Mouse (Mus musculus) hindbrain, embryonic 10.5 days (tissue): ENCODE measurements at regions not wholly inside any gene's neighbourhood (a gene's known extent, or its start where the extent isn't known, plus 50 kb on each side); places are given as distances from the start of the nearest gene placed in this dataset.

Source experiments
- DNase-seq: peaks from one replicate; pipeline ENCODE4 v3.0.0-alpha.2; 2017; ENCODE audit warnings: low spot score
- H3K27ac ChIP-seq: fragments of 300-500 bp; sonication (generic); 2 replicates; pipeline ENCODE4 v1.5.1; 2016; ENCODE audit warnings: mild to moderate bottlenecking, moderate library complexity
- H3K27me3 ChIP-seq: fragments of 300-500 bp; sonication (generic); 2 replicates; pipeline ENCODE4 v1.6.1; 2016; ENCODE audit warnings: mild to moderate bottlenecking; ENCODE audit not compliant: poor library complexity, insufficient read depth, severe bottlenecking
- H3K36me3 ChIP-seq: fragments of 300-500 bp; sonication (generic); 2 replicates; pipeline ENCODE4 v1.6.1; 2016; ENCODE audit warnings: mild to moderate bottlenecking, moderate library complexity
- H3K4me1 ChIP-seq: fragments of 300-500 bp; sonication (generic); replicated peaks from 2 replicates; pipeline ENCODE4 v1.6.1; 2016; ENCODE audit warnings: mild to moderate bottlenecking
- H3K4me3 ChIP-seq: fragments of 300-500 bp; sonication (generic); 2 replicates; pipeline ENCODE4 v1.5.1; 2016; ENCODE audit warnings: mild to moderate bottlenecking, moderate library complexity
- H3K9me3 ChIP-seq: fragments of 300-500 bp; sonication (generic); 2 replicates; pipeline ENCODE4 v1.6.1; 2016; ENCODE audit warnings: mild to moderate bottlenecking, moderate library complexity
- WGBS: fragments of 180-500 bp; shearing (Covaris S2); methylation state at CpG from one replicate; pipeline ENCODE4 v1.1.7; 2016; 5-methylcytosine and 5-hydroxymethylcytosine counted together

GRCm38 (mm10) chr13:88459474-88460173, 361.6 kb upstream of the Edil3 start:
- DNase-seq, result no peak
- 72% methylated on average over 2 of the region's 2 CpGs for WGBS
- no peaks in the 10 kb centered on the region for H3K27me3 ChIP-seq

GRCm38 (mm10) chr13:88490104-88490503, 331.2 kb upstream of the Edil3 start:
- no peaks in the 10 kb centered on the region for H3K4me1 ChIP-seq
- no peaks in the 10 kb centered on the region for H3K27me3 ChIP-seq
- DNase-seq, result no peak
- H3K9me3 ChIP-seq, result 0 out of 2 replicates have a peak, but pooled peaks cover 5% of the 10 kb centered on the region
- no peaks in the 10 kb centered on the region for H3K36me3 ChIP-seq
- 88% methylated on average over 10 of the region's 10 CpGs for WGBS
- no peak overlapping the region for H3K27ac ChIP-seq
- H3K4me3 ChIP-seq, result no peak overlapping the region

More at GRCm38 (mm10) chr13:88459474-88460173, 361.6 kb upstream of the Edil3 start:
- Histone ChIP-seq H3K36me3 (no peaks in the 10 kb centered on the region), H3K4me3 (no peak overlapping the region), H3K27ac (no peak overlapping the region), H3K4me1 (no peaks in the 10 kb centered on the region), H3K9me3 (no peaks in the 10 kb centered on the region)

GRCm38 (mm10) chr13:88510850-88511554, 310.3 kb upstream of the Edil3 start:
- no peak for DNase-seq
- no peaks in the 10 kb centered on the region for H3K9me3 ChIP-seq
- no peak overlapping the region for H3K4me3 ChIP-seq
- H3K36me3 ChIP-seq, result no peaks in the 10 kb centered on the region
- no peak overlapping the region for H3K27ac ChIP-seq
- H3K27me3 ChIP-seq, result no peaks in the 10 kb centered on the region
- no peaks in the 10 kb centered on the region for H3K4me1 ChIP-seq
- WGBS, result 70% methylated on average over 1 of the region's 1 CpGs

- H3K27ac ChIP-seq, result no peak overlapping the region
- no peak for DNase-seq
- no peaks in the 10 kb centered on the region for H3K4me1 ChIP-seq
- no peak overlapping the region for H3K4me3 ChIP-seq
- no peaks in the 10 kb centered on the region for H3K27me3 ChIP-seq
- H3K9me3 ChIP-seq, result no peaks in the 10 kb centered on the region
- no peaks in the 10 kb centered on the region for H3K36me3 ChIP-seq
Measured at GRCm38 (mm10) chr13:88534796-88535195, 286.5 kb upstream of the Edil3 start.

- Histone ChIP-seq H3K4me1 (no peaks in the 10 kb centered on the region), H3K36me3 (no peaks in the 10 kb centered on the region), H3K27ac (no peak overlapping the region), H3K4me3 (no peak overlapping the region), H3K9me3 (no peaks in the 10 kb centered on the region), H3K27me3 (no peaks in the 10 kb centered on the region)
- 68% methylated on average over 2 of the region's 2 CpGs for WGBS
- no peak for DNase-seq
Measured at GRCm38 (mm10) chr13:88554504-88554903, 266.8 kb upstream of the Edil3 start.

- 82% methylated on average over 1 of the region's 1 CpGs for WGBS
- H3K36me3 ChIP-seq, result no peaks in the 10 kb centered on the region
- no peak for DNase-seq
- no peaks in the 10 kb centered on the region for H3K27me3 ChIP-seq
- H3K4me1 ChIP-seq, result no peaks in the 10 kb centered on the region
- no peak overlapping the region for H3K27ac ChIP-seq
- H3K4me3 ChIP-seq, result no peak overlapping the region
- no peaks in the 10 kb centered on the region for H3K9me3 ChIP-seq
Measured at GRCm38 (mm10) chr13:88564978-88565377, 256.3 kb upstream of the Edil3 start.

GRCm38 (mm10) chr13:88602244-88602643, 219.0 kb upstream of the Edil3 start:
- no peak overlapping the region for H3K27ac ChIP-seq
- H3K9me3 ChIP-seq, result no peaks in the 10 kb centered on the region
- no peak overlapping the region for H3K4me3 ChIP-seq
- H3K4me1 ChIP-seq, result no peaks in the 10 kb centered on the region
- 70% methylated on average over 1 of the region's 1 CpGs for WGBS
- H3K36me3 ChIP-seq, result no peaks in the 10 kb centered on the region
- DNase-seq, result no peak
- H3K27me3 ChIP-seq, result no peaks in the 10 kb centered on the region

GRCm38 (mm10) chr13:88610610-88611009, 210.7 kb upstream of the Edil3 start:
- no peaks in the 10 kb centered on the region for H3K4me1 ChIP-seq
- no peaks in the 10 kb centered on the region for H3K36me3 ChIP-seq
- no peak overlapping the region for H3K27ac ChIP-seq
- H3K27me3 ChIP-seq, result no peaks in the 10 kb centered on the region
- WGBS, result 76% methylated on average over 2 of the region's 2 CpGs
- no peaks in the 10 kb centered on the region for H3K9me3 ChIP-seq
- H3K4me3 ChIP-seq, result no peak overlapping the region
- no peak for DNase-seq

GRCm38 (mm10) chr13:88613231-88613630, 208.0 kb upstream of the Edil3 start:
- no peaks in the 10 kb centered on the region for H3K9me3 ChIP-seq

GRCm38 (mm10) chr13:88650135-88650534, 171.1 kb upstream of the Edil3 start:
- no peaks in the 10 kb centered on the region for H3K36me3 ChIP-seq
- H3K27ac ChIP-seq, result no peak overlapping the region
- no peak for DNase-seq
- H3K9me3 ChIP-seq, result no peaks in the 10 kb centered on the region
- WGBS, result 75% methylated on average over 2 of the region's 2 CpGs
- no peak overlapping the region for H3K4me3 ChIP-seq
- H3K4me1 ChIP-seq, result no peaks in the 10 kb centered on the region
- no peaks in the 10 kb centered on the region for H3K27me3 ChIP-seq

More at GRCm38 (mm10) chr13:88613231-88613630, 208.0 kb upstream of the Edil3 start:
- H3K27me3 ChIP-seq, result no peaks in the 10 kb centered on the region
- no peak for DNase-seq
- WGBS, result 85% methylated on average over 3 of the region's 3 CpGs
- no peaks in the 10 kb centered on the region for H3K4me1 ChIP-seq
- no peaks in the 10 kb centered on the region for H3K36me3 ChIP-seq
- H3K4me3 ChIP-seq, result no peak overlapping the region
- H3K27ac ChIP-seq, result no peak overlapping the region

GRCm38 (mm10) chr13:88651036-88651435, 170.2 kb upstream of the Edil3 start:
- Histone ChIP-seq H3K36me3 (no peaks in the 10 kb centered on the region), H3K4me3 (no peak overlapping the region), H3K9me3 (no peaks in the 10 kb centered on the region), H3K27me3 (no peaks in the 10 kb centered on the region), H3K4me1 (no peaks in the 10 kb centered on the region), H3K27ac (no peak overlapping the region)
- DNase-seq, result no peak
- 68% methylated on average over 2 of the region's 2 CpGs for WGBS

GRCm38 (mm10) chr13:88655030-88655429, 166.2 kb upstream of the Edil3 start:
- H3K9me3 ChIP-seq, result no peaks in the 10 kb centered on the region
- H3K27ac ChIP-seq, result no peak overlapping the region
- H3K4me3 ChIP-seq, result no peak overlapping the region
- no peak for DNase-seq
- H3K36me3 ChIP-seq, result no peaks in the 10 kb centered on the region
- no peaks in the 10 kb centered on the region for H3K4me1 ChIP-seq
- WGBS, result 85% methylated on average over 3 of the region's 3 CpGs
- no peaks in the 10 kb centered on the region for H3K27me3 ChIP-seq

GRCm38 (mm10) chr13:88675835-88676234, 145.4 kb upstream of the Edil3 start:
- DNase-seq, result no peak
- Histone ChIP-seq H3K9me3 (no peaks in the 10 kb centered on the region), H3K27me3 (no peaks in the 10 kb centered on the region), H3K4me1 (no peaks in the 10 kb centered on the region), H3K36me3 (no peaks in the 10 kb centered on the region), H3K4me3 (no peak overlapping the region), H3K27ac (no peak overlapping the region)
- 95% methylated on average over 5 of the region's 5 CpGs for WGBS
